Mouse (Mus musculus): ENCODE results near the gene Slc25a38. TPM values are rescaled to one million over a fixed set of nuclear protein-coding genes. Genes with fewer than 3 reads are reported as not detected.

Gene Slc25a38
- total RNA-seq, 1 experiment from 2014 or later, result 20.5 TPM

Other genes with a start within 250 kb of the Slc25a38 start
- 48.0 and 55.6 TPM in 2 replicates for gene Wdr48, start 215.5 kb upstream of the Slc25a38 start, total RNA-seq (2017)
- gene Gorasp1, start 172.8 kb upstream of the Slc25a38 start, total RNA-seq (2017), result 4.7 and 4.9 TPM in 2 replicates
- 0.10 and 1.2 TPM in 2 replicates for gene Ttc21a, start 172.8 kb upstream of the Slc25a38 start, total RNA-seq (2017)
- 51.6 and 85.3 TPM in 2 replicates for gene Csrnp1, start 125.7 kb upstream of the Slc25a38 start, total RNA-seq (2017)
- not detected in 2 replicates for gene Xirp1, start 86.8 kb upstream of the Slc25a38 start, total RNA-seq (2017)
- 3.4 and 4.9 TPM in 2 replicates for gene Cx3cr1, start 40.5 kb upstream of the Slc25a38 start, total RNA-seq (2017)
- 0.89 TPM in 1 of 2 replicates, not detected in the other for gene Ccr8, start 18.3 kb upstream of the Slc25a38 start, total RNA-seq (2017)
- gene Rpsa, start 17.3 kb downstream of the Slc25a38 start, total RNA-seq (2017), result 4,483 and 5,767 TPM in 2 replicates
- not detected in 2 replicates for gene Mobp, start 39.3 kb downstream of the Slc25a38 start, total RNA-seq (2017)
- gene Myrip, start 191.1 kb downstream of the Slc25a38 start, total RNA-seq (2017), result not detected in 2 replicates